Mouse (Mus musculus) hindbrain, postnatal 0 days (tissue): ENCODE measurements around the gene Arhgef40. TPM values are rescaled to one million over a fixed set of nuclear protein-coding genes. Genes with fewer than 3 reads are reported as not detected.

ENCODE experiments used
- ATAC-seq: fragments of 200-750 bp; cut with Nextera tagmentation; 2 replicates; pipeline ENCODE4 v1.8.0; 2017; ENCODE audit warnings: mild to moderate bottlenecking, moderate TSS enrichment, moderate library complexity
- DNase-seq: peaks from one replicate; pipeline ENCODE4 v3.0.0-alpha.2; 2015; ENCODE audit warnings: low spot score
- H3K27ac ChIP-seq: fragments of 300-500 bp; sonication (generic); 2 replicates; pipeline ENCODE4 v1.5.1; 2014; ENCODE audit warnings: mild to moderate bottlenecking
- H3K27me3 ChIP-seq: fragments of 300-500 bp; sonication (generic); 2 replicates; pipeline ENCODE4 v1.6.1; 2014; ENCODE audit warnings: low read length, mixed read lengths; ENCODE audit not compliant: insufficient read depth
- H3K36me3 ChIP-seq: fragments of 300-500 bp; sonication (generic); 2 replicates; pipeline ENCODE4 v1.6.1; 2014; ENCODE audit warnings: low read length, mixed read lengths; ENCODE audit not compliant: insufficient read depth
- H3K4me1 ChIP-seq: fragments of 300-500 bp; sonication (generic); 2 replicates; pipeline ENCODE4 v1.6.1; 2014; ENCODE audit warnings: antibody characterized with exemption, low read length, mixed read lengths; ENCODE audit not compliant: insufficient read depth
- H3K4me2 ChIP-seq: fragments of 300-500 bp; sonication (generic); 2 replicates; pipeline ENCODE4 v1.6.1; 2014; ENCODE audit warnings: low read depth, mild to moderate bottlenecking, low read length, moderate library complexity, mixed read lengths
- H3K4me3 ChIP-seq: fragments of 300-500 bp; sonication (generic); 2 replicates; pipeline ENCODE4 v1.5.1; 2014; ENCODE audit warnings: low read length
- H3K9ac ChIP-seq: fragments of 300-500 bp; sonication (generic); replicated peaks from 2 replicates; pipeline ENCODE4 v1.6.1; 2014; ENCODE audit warnings: mild to moderate bottlenecking, low read length, moderate library complexity, mixed read lengths
- H3K9me3 ChIP-seq: fragments of 300-500 bp; sonication (generic); 2 replicates; pipeline ENCODE4 v1.6.1; 2016; ENCODE audit warnings: low read length, mixed read lengths
- CTCF ChIP-seq: IDR thresholded peaks from 2 replicates; pipeline ENCODE4 v1.5.1; 2016; ENCODE audit warnings: antibody characterized with exemption, control low read depth, low read depth
- WGBS: fragments of 180-500 bp; shearing (Covaris S2); extraction: QIAGEN DNeasy Blood & Tissue Kit; methylation state at CpG from one replicate; pipeline ENCODE4 v1.1.7; 2014; 5-methylcytosine and 5-hydroxymethylcytosine counted together
- polyA plus RNA-seq: library from polyadenylated mRNA; unstranded; fragments of >200 nt; fragmentation: Nextera tagmentation; extraction: Ambion mirVana; gene quantifications from 2 replicates; pipeline ENCODE4 v1.2.1, GENCODE M21; 2015
- total RNA-seq: library from RNA; depleted of rRNA; stranded (reverse); fragments of >200 nt; gene quantifications from 2 replicates; pipeline ENCODE4 v1.2.3, GENCODE M21; 2014

Arhgef40 gene
- total and polyA plus RNA-seq, 2 experiments from 2014 or later, result 56.4 to 124 TPM

- no peak for ATAC-seq
These were observed 28.0 kb downstream of the Arhgef40 start for GRCm38 (mm10) chr14:52012553-52012952.

DNA sequence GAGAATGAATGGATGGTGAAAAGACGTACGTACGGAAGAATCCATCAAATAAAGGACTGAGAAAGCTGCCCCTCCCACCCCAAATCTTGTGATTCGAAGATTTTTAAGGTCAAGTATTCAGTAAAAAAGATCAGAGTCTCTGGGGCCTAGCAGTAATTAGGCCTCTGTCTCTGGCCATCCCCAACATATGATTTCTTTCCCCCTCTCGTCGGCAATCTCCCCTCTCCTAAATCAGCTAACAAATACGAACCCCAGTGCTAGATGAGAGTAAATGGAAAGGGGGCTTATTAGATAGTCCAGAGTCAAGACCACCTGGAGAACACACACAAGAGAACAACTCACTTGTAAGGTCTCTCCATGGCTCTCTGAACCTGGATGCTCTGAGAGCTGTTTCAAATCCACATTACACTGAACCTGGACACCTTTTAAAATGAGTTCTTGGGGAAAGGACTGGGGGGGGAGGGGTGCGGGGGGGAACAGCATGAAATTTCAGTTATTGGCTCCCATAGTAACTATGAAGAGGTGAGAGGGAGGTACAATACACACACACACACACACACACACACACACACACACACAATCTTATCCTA, 28.6 kb downstream of the Arhgef40 start:
- H3K36me3 ChIP-seq, result peaks cover 3% of the 10 kb centered on the region; the same call in 1 of the 2 replicates
- peak overlapping the region; percentile 74 for H3K4me2 ChIP-seq
- WGBS, result 22% methylated on average over 8 of the region's 8 CpGs
- H3K27ac ChIP-seq, result peak overlapping the region; percentile 96
- no peak for DNase-seq
- H3K27me3 ChIP-seq, result no peaks in the 10 kb centered on the region
- H3K9me3 ChIP-seq, result no peaks in the 10 kb centered on the region
- no peak for ATAC-seq
- H3K9ac ChIP-seq, result peak overlapping the region; percentile 80
- TF ChIP-seq CTCF, result no peak
- H3K4me3 ChIP-seq, result peak overlapping the region; percentile 68
- peaks cover 47% of the 10 kb centered on the region for H3K4me1 ChIP-seq

More at GRCm38 (mm10) chr14:52012553-52012952, 28.0 kb downstream of the Arhgef40 start:
- H3K27ac ChIP-seq, result peak overlapping the region; percentile 96
- H3K4me3 ChIP-seq, result peak overlapping the region; percentile 68
- peak overlapping the region; percentile 74 for H3K4me2 ChIP-seq
- TF ChIP-seq CTCF, result no peak
- peaks cover 5% of the 10 kb centered on the region; the same call in 1 of the 2 replicates for H3K36me3 ChIP-seq
- H3K9ac ChIP-seq, result peak overlapping the region; percentile 35; the same call in 1 of the 2 replicates
- H3K4me1 ChIP-seq, result peaks cover 47% of the 10 kb centered on the region
- H3K27me3 ChIP-seq, result no peaks in the 10 kb centered on the region
- H3K9me3 ChIP-seq, result no peaks in the 10 kb centered on the region
- WGBS, result 34% methylated on average over 5 of the region's 5 CpGs
- no peak for DNase-seq

GRCm38 (mm10) chr14:52013771-52014219, 29.3 kb downstream of the Arhgef40 start:
- Histone ChIP-seq H3K4me1 (peaks cover 46% of the 10 kb centered on the region), H3K4me3 (peak overlapping the region; percentile 68), H3K9ac (peak overlapping the region; percentile 80), H3K27ac (peak overlapping the region; percentile 96), H3K27me3 (no peaks in the 10 kb centered on the region), H3K9me3 (no peaks in the 10 kb centered on the region), H3K36me3 (no peaks in the 10 kb centered on the region), H3K4me2 (peak overlapping the region; percentile 74)
- no peak for TF ChIP-seq CTCF
- DNase-seq (peak; percentile 53), ATAC-seq (peak; percentile 13; the same call in 1 of the 2 replicates)
- 2% methylated on average over 16 of the region's 24 CpGs for WGBS

DNA sequence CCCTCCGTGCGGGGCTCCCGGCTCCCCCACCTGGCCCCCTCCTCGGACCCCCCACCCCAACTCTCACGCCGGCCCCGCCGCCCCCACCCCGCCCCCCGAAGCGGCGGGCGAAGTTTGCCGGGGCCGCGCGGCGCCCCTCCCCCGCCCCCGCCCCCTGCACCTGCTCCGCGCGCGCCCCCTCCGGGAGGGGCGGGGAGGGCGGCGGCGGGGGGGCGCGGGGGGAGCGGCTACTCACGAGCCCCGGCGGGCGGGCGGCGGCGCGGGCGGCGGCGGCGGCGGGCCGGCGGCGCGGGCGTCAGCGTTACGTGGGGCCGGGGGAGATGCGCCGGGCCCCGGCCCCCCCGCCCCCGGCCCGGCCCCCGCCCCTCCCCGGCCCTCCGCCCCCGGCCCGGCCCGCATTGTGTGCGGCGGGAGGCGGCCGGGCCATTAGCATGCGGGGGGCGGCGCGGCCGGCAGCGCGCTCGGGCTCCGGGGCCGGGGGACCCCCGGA, 29.8 kb downstream of the Arhgef40 start:
- Histone ChIP-seq H3K27ac (peak overlapping the region; percentile 96), H3K4me2 (peak overlapping the region; percentile 74), H3K36me3 (no peaks in the 10 kb centered on the region), H3K4me3 (peak overlapping the region; percentile 68), H3K27me3 (no peaks in the 10 kb centered on the region), H3K9ac (peak overlapping the region; percentile 80), H3K9me3 (no peaks in the 10 kb centered on the region), H3K4me1 (peaks cover 44% of the 10 kb centered on the region)
- ATAC-seq, result peak; percentile 33; the same call in 1 of the 2 replicates
- no peak for DNase-seq
- TF ChIP-seq CTCF, result no peak
- 0% methylated on average over 10 of the region's 80 CpGs for WGBS

DNA sequence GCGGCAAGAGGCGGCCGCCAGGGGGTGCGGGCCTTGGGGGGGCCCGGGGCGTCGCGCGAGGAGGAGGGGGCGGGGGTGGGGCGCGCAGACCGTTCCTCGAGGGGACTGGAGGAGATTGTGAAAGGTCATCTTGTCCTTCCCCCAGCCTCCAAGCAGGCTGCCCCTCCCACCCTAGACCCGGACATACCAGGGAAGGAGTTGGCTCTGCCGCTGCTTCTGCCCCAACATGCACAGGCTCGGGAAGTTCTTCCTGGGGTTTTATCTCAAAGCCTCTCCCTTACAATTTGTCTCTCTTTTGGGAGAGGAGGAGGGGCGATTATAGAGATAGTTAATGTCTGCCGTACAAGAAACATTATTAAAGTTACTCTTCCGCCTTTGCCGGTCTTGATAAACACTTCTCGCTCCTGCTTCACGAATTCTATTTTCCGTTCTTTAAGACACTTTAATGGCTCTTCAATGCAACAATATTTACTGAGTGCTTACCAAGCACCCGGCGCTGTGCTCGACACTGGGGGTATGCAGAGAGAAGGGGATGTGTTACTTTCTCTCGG, 30.3 kb downstream of the Arhgef40 start:
- Histone ChIP-seq H3K4me2 (peak overlapping the region; percentile 74), H3K4me1 (peaks cover 38% of the 10 kb centered on the region), H3K4me3 (peak overlapping the region; percentile 68), H3K27me3 (no peaks in the 10 kb centered on the region), H3K9ac (peak overlapping the region; percentile 80), H3K27ac (peak overlapping the region; percentile 96), H3K9me3 (no peaks in the 10 kb centered on the region), H3K36me3 (no peaks in the 10 kb centered on the region)
- 2% methylated on average over 16 of the region's 28 CpGs for WGBS
- TF ChIP-seq CTCF, result no peak
- ATAC-seq (peak; percentile 31), DNase-seq (peak; percentile 78)

DNA sequence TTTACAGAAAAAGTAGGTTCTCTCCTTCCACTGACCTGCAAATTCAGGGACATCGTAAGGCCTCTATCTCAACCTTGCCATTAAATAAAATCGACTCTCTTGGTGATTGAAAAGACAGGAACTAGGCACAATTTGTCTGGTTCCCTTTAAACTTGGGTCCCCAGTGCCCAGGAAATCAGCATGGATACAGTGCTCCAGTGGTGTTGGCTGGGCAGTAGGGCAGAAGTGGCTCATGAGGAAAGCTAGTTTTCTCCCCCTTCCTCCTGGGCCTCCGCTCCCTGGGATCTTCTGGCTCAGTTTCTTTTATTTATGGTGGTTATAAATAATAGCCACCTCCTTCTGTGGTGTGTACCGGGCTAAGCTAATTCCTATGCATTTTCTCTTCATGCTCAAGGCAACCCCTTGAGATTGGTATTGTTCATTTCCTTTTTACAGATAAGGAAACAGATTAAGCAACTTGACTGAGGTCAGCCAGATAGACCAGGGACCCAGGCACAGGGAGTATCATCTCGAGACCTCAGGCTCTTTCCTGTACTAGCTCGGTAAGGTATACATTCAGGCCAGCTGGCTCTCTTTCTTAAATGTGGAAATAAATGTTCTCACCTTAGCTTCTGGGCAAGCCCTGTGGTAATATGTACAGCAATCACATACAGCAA, 31.1 kb downstream of the Arhgef40 start, which contains the start of gene Tmem253:
Tmem253 (plus strand) TSS at position 214 of the 656 bp plus-strand sequence.
- no peak for DNase-seq
- Histone ChIP-seq H3K9me3 (no peaks in the 10 kb centered on the region), H3K36me3 (no peaks in the 10 kb centered on the region), H3K4me1 (peaks cover 33% of the 10 kb centered on the region), H3K4me2 (peak within 1 kb of the TSS; percentile 74), H3K27ac (peak within 1 kb of the TSS; percentile 96), H3K9ac (peak within 1 kb of the TSS; percentile 80), H3K4me3 (peak within 1 kb of the TSS; percentile 68), H3K27me3 (no peaks in the 10 kb centered on the region)
- no peak for ATAC-seq
- WGBS, result 22% methylated on average over 6 of the region's 6 CpGs
- no peak for TF ChIP-seq CTCF
